Mouse (Mus musculus) frontal cortex, postnatal 14 days (tissue): ENCODE measurements around the gene Selenot.

Experiments
- DNase-seq, 2 experiments: peaks; one replicate each; pipeline ENCODE4 v3.0.0; 2022; ENCODE audit warnings: low spot score in 2 of 2

Selenot gene

GRCm38 (mm10) chr3:58636406-58637295 is 60.2 kb downstream of the Selenot start, which contains the start of gene Erich6:
Gene Erich6 (minus strand): TSS chr3:58637207.
- peak in 1 of 2 experiments; percentile 6 for DNase-seq
